Mouse (Mus musculus): ENCODE data around the gene Jmjd7. TPM values are rescaled to one million over a fixed set of nuclear protein-coding genes. Genes with fewer than 3 reads are reported as not detected.

Gene Jmjd7
- polyA plus RNA-seq, 1 experiment from 2014 or later, result 15.0 TPM

GRCm38 (mm10) chr2:120013831-120014486 is 13.3 kb upstream of the Jmjd7 start:
- no peaks in the 10 kb centered on the region for H3K9me3 ChIP-seq
- peaks cover 19% of the 10 kb centered on the region; the same call in 1 of the 2 replicates for H3K36me3 ChIP-seq
- H3K4me3 ChIP-seq (replicated peaks), result no peak overlapping the region
- no peak overlapping the region for H3K9ac ChIP-seq
- H3K4me1 ChIP-seq, result no peaks in the 10 kb centered on the region
- WGBS, result 90% methylated on average over 2 of the region's 2 CpGs
- H3K27ac ChIP-seq, result no peak overlapping the region
- no peak for ATAC-seq (ENCODE audit: insufficient read depth, low FRiP score, low read depth)
- no peaks in the 10 kb centered on the region for H3K27me3 ChIP-seq (replicated peaks)
- H3K4me2 ChIP-seq, result no peak overlapping the region

- ATAC-seq (ENCODE audit: insufficient read depth, low FRiP score, low read depth), result no peak
- Histone ChIP-seq H3K36me3 (peaks cover 33% of the 10 kb centered on the region; the same call in 1 of the 2 replicates), H3K4me3 (replicated peaks) (no peak overlapping the region), H3K27ac (no peak overlapping the region), H3K9me3 (no peaks in the 10 kb centered on the region), H3K9ac (no peak overlapping the region), H3K4me2 (no peak overlapping the region), H3K27me3 (replicated peaks) (no peaks in the 10 kb centered on the region), H3K4me1 (no peaks in the 10 kb centered on the region)
- WGBS, result 88% methylated on average over 4 of the region's 4 CpGs
These were observed 11.4 kb upstream of the Jmjd7 start for GRCm38 (mm10) chr2:120015882-120016281.

- Histone ChIP-seq H3K36me3 (peaks cover 47% of the 10 kb centered on the region), H3K27ac (peak overlapping the region; percentile 16; the same call in 1 of the 2 replicates), H3K4me2 (no peak overlapping the region), H3K9ac (no peak overlapping the region), H3K4me3 (replicated peaks) (no peak overlapping the region), H3K27me3 (replicated peaks) (no peaks in the 10 kb centered on the region), H3K9me3 (no peaks in the 10 kb centered on the region), H3K4me1 (no peaks in the 10 kb centered on the region)
- WGBS, result 60% methylated on average over 12 of the region's 12 CpGs
- no peak; the same call in 1 of the 2 replicates for ATAC-seq (ENCODE audit: insufficient read depth, low FRiP score, low read depth)
These were observed 9.7 kb upstream of the Jmjd7 start for GRCm38 (mm10) chr2:120017599-120017998.

GRCm38 (mm10) chr2:120024337-120024736 is 2.9 kb upstream of the Jmjd7 start:
- Histone ChIP-seq H3K36me3 (peaks cover 39% of the 10 kb centered on the region; the same call in 1 of the 2 replicates), H3K4me1 (peaks cover 9% of the 10 kb centered on the region), H3K27ac (no peak overlapping the region), H3K4me3 (replicated peaks) (no peak overlapping the region), H3K4me2 (no peak overlapping the region), H3K9me3 (no peaks in the 10 kb centered on the region), H3K27me3 (replicated peaks) (no peaks in the 10 kb centered on the region), H3K9ac (no peak overlapping the region)
- ATAC-seq (ENCODE audit: insufficient read depth, low FRiP score, low read depth), result no peak
- WGBS, result 81% methylated on average over 5 of the region's 5 CpGs

GRCm38 (mm10) chr2:120027950-120028331 is 658 bp downstream of the Jmjd7 start:
- no peaks in the 10 kb centered on the region for H3K27me3 ChIP-seq (replicated peaks)
- H3K4me3 ChIP-seq (replicated peaks), result peak overlapping the region; percentile 77
- no peak for ATAC-seq (ENCODE audit: insufficient read depth, low FRiP score, low read depth)
- H3K4me2 ChIP-seq, result peak overlapping the region; percentile 72
- no peaks in the 10 kb centered on the region for H3K9me3 ChIP-seq
- H3K4me1 ChIP-seq, result peaks cover 9% of the 10 kb centered on the region
- peak overlapping the region; percentile 91 for H3K27ac ChIP-seq
- H3K36me3 ChIP-seq, result peaks cover 18% of the 10 kb centered on the region; the same call in 1 of the 2 replicates
- WGBS, result 33% methylated on average over 3 of the region's 3 CpGs
- peak overlapping the region; percentile 83 for H3K9ac ChIP-seq

GRCm38 (mm10) chr2:120030380-120030779 is 3.1 kb downstream of the Jmjd7 start:
- Histone ChIP-seq H3K4me1 (peaks cover 9% of the 10 kb centered on the region), H3K27me3 (replicated peaks) (no peaks in the 10 kb centered on the region), H3K4me2 (no peak overlapping the region), H3K4me3 (replicated peaks) (no peak overlapping the region), H3K9me3 (no peaks in the 10 kb centered on the region), H3K36me3 (peaks cover 7% of the 10 kb centered on the region; the same call in 1 of the 2 replicates), H3K9ac (no peak overlapping the region), H3K27ac (no peak overlapping the region)
- 72% methylated on average over 8 of the region's 8 CpGs for WGBS
- peak; percentile 9; the same call in 1 of the 2 replicates for ATAC-seq (ENCODE audit: insufficient read depth, low FRiP score, low read depth)

- Histone ChIP-seq H3K4me2 (no peak within 1 kb of the TSS), H3K4me1 (peaks cover 6% of the 10 kb centered on the region), H3K36me3 (peaks cover 7% of the 10 kb centered on the region; the same call in 1 of the 2 replicates), H3K27me3 (replicated peaks) (no peaks in the 10 kb centered on the region), H3K4me3 (replicated peaks) (no peak within 1 kb of the TSS), H3K27ac (no peak within 1 kb of the TSS), H3K9ac (no peak within 1 kb of the TSS), H3K9me3 (no peaks in the 10 kb centered on the region)
- no peak for ATAC-seq (ENCODE audit: insufficient read depth, low FRiP score, low read depth)
- WGBS, result 85% methylated on average over 12 of the region's 12 CpGs
These were observed 5.6 kb downstream of the Jmjd7 start, which contains the start of gene Pla2g4b for GRCm38 (mm10) chr2:120032726-120033467. Gene Pla2g4b, plus strand, starts transcription at chr2:120033417.

GRCm38 (mm10) chr2:120033726-120034125 is 6.4 kb downstream of the Jmjd7 start:
- no peaks in the 10 kb centered on the region for H3K27me3 ChIP-seq (replicated peaks)
- no peaks in the 10 kb centered on the region for H3K4me1 ChIP-seq
- H3K27ac ChIP-seq, result no peak overlapping the region
- H3K9me3 ChIP-seq, result no peaks in the 10 kb centered on the region
- no peak overlapping the region for H3K4me3 ChIP-seq (replicated peaks)
- H3K36me3 ChIP-seq, result peaks cover 12% of the 10 kb centered on the region; the same call in 1 of the 2 replicates
- no peak overlapping the region for H3K4me2 ChIP-seq
- whole genome bisulfite sequencing, result 76% methylated on average over 5 of the region's 5 CpGs
- ATAC-seq (ENCODE audit: insufficient read depth, low FRiP score, low read depth), result no peak
- no peak overlapping the region for H3K9ac ChIP-seq

- H3K9me3 ChIP-seq, result no peaks in the 10 kb centered on the region
- ATAC-seq (ENCODE audit: insufficient read depth, low FRiP score, low read depth), result no peak
- no peak overlapping the region for H3K4me2 ChIP-seq
- H3K27me3 ChIP-seq (replicated peaks), result no peaks in the 10 kb centered on the region
- H3K9ac ChIP-seq, result no peak overlapping the region
- no peak overlapping the region for H3K27ac ChIP-seq
- 91% methylated on average over 9 of the region's 9 CpGs for WGBS
- peaks cover 28% of the 10 kb centered on the region; the same call in 1 of the 2 replicates for H3K36me3 ChIP-seq
- H3K4me3 ChIP-seq (replicated peaks), result no peak overlapping the region
- H3K4me1 ChIP-seq, result no peaks in the 10 kb centered on the region
These were observed 10.5 kb downstream of the Jmjd7 start for GRCm38 (mm10) chr2:120037744-120038143.

GRCm38 (mm10) chr2:120040991-120041390 is 13.7 kb downstream of the Jmjd7 start:
- no peaks in the 10 kb centered on the region for H3K9me3 ChIP-seq
- peaks cover 28% of the 10 kb centered on the region; the same call in 1 of the 2 replicates for H3K36me3 ChIP-seq
- no peak for ATAC-seq (ENCODE audit: insufficient read depth, low FRiP score, low read depth)
- peaks cover 17% of the 10 kb centered on the region; the same call in 1 of the 2 replicates for H3K4me1 ChIP-seq
- no peak overlapping the region for H3K27ac ChIP-seq
- 79% methylated on average over 5 of the region's 5 CpGs for WGBS
- H3K4me3 ChIP-seq (replicated peaks), result no peak overlapping the region
- no peak overlapping the region for H3K4me2 ChIP-seq
- no peak overlapping the region for H3K9ac ChIP-seq
- no peaks in the 10 kb centered on the region for H3K27me3 ChIP-seq (replicated peaks)

GRCm38 (mm10) chr2:120044101-120044603 is 16.9 kb downstream of the Jmjd7 start:
- Histone ChIP-seq H3K9me3 (no peaks in the 10 kb centered on the region), H3K4me3 (replicated peaks) (no peak overlapping the region), H3K27ac (peak overlapping the region; percentile 54; the same call in 1 of the 2 replicates), H3K27me3 (replicated peaks) (no peaks in the 10 kb centered on the region), H3K4me2 (0 out of 2 replicates have a peak overlapping the region, but pooled peaks have one; percentile 3), H3K4me1 (peaks cover 21% of the 10 kb centered on the region; the same call in 1 of the 2 replicates), H3K9ac (no peak overlapping the region), H3K36me3 (peaks cover 21% of the 10 kb centered on the region; the same call in 1 of the 2 replicates)
- 35% methylated on average over 4 of the region's 4 CpGs for WGBS
- ATAC-seq (ENCODE audit: insufficient read depth, low FRiP score, low read depth), result peak; percentile 75
